Mouse (Mus musculus) embryonic facial prominence, embryonic 13.5 days (tissue): ENCODE results near the gene Olfr629. TPM values are rescaled to one million over a fixed set of nuclear protein-coding genes. Genes with fewer than 3 reads are reported as not detected.
"Not testable (repeated sequence)": the region's sequence is repeated elsewhere in the genome, so short reads cannot be mapped to it uniquely, and the experiment has no call there.

Experiments used
- ATAC-seq: fragments of 200-750 bp; cut with Nextera tagmentation; 2 replicates; pipeline ENCODE4 v1.8.0; 2017; ENCODE audit warnings: low read depth; ENCODE audit not compliant: insufficient number of reproducible peaks, insufficient read depth, low FRiP score, low TSS enrichment
- H3K27ac ChIP-seq: fragments of 300-500 bp; sonication (generic); 2 replicates; pipeline ENCODE4 v1.5.1; 2015; ENCODE audit warnings: moderate library complexity, mild to moderate bottlenecking, inconsistent platforms
- H3K27me3 ChIP-seq: fragments of 300-500 bp; sonication (generic); 2 replicates; pipeline ENCODE4 v1.6.1; 2015; ENCODE audit warnings: mild to moderate bottlenecking, inconsistent platforms
- H3K36me3 ChIP-seq: fragments of 300-500 bp; sonication (generic); 2 replicates; pipeline ENCODE4 v1.6.1; 2015; ENCODE audit warnings: mild to moderate bottlenecking, inconsistent platforms
- H3K4me1 ChIP-seq: fragments of 300-500 bp; sonication (generic); 2 replicates; pipeline ENCODE4 v1.6.1; 2015; ENCODE audit warnings: inconsistent platforms
- H3K4me2 ChIP-seq: fragments of 300-500 bp; sonication (generic); 2 replicates; pipeline ENCODE4 v1.6.1; 2015; ENCODE audit warnings: moderate library complexity, mild to moderate bottlenecking, inconsistent platforms
- H3K4me3 ChIP-seq: fragments of 300-500 bp; sonication (generic); 2 replicates; pipeline ENCODE4 v1.5.1; 2015; ENCODE audit warnings: mild to moderate bottlenecking, inconsistent platforms
- H3K9ac ChIP-seq: fragments of 300-500 bp; sonication (generic); 2 replicates; pipeline ENCODE4 v1.6.1; 2015; ENCODE audit warnings: mild to moderate bottlenecking, inconsistent platforms
- H3K9me3 ChIP-seq: fragments of 300-500 bp; sonication (generic); 2 replicates; pipeline ENCODE4 v1.6.1; 2016; ENCODE audit warnings: inconsistent platforms
- WGBS: fragments of 180-500 bp; shearing (Covaris S2); methylation state at CpG from one replicate; pipeline ENCODE4 v1.1.7; 2015; ENCODE audit warnings: mixed read lengths; 5-methylcytosine and 5-hydroxymethylcytosine counted together
- polyA plus RNA-seq: library from polyadenylated mRNA; unstranded; fragments of >200 nt; fragmentation: Nextera tagmentation; extraction: Ambion mirVana; gene quantifications from 2 replicates; pipeline ENCODE4 v1.2.1, GENCODE M21; 2015

Gene Olfr629
- polyA plus RNA-seq, result not detected in 2 replicates

GRCm38 (mm10) chr7:103744843-103745242, at the start of gene Olfr629:
Gene Olfr629, minus strand, starts transcription at chr7:103744943.
- Histone ChIP-seq H3K9me3 (no peaks in the 10 kb centered on the region), H3K36me3 (no peaks in the 10 kb centered on the region), H3K27me3 (no peaks in the 10 kb centered on the region), H3K9ac (no peak within 1 kb of the TSS), H3K4me2 (no peak within 1 kb of the TSS), H3K27ac (no peak within 1 kb of the TSS), H3K4me3 (no peak within 1 kb of the TSS), H3K4me1 (no peaks in the 10 kb centered on the region)
- 74% methylated on average over 2 of the region's 2 CpGs for WGBS
- ATAC-seq, result no peak

GRCm38 (mm10) chr7:103792669-103793388, 48.1 kb upstream of the Olfr629 start:
- WGBS, result 26% methylated on average over 4 of the region's 4 CpGs
- no peaks in the 10 kb centered on the region for H3K4me1 ChIP-seq
- H3K4me3 ChIP-seq, result no peak overlapping the region
- no peaks in the 10 kb centered on the region for H3K9me3 ChIP-seq
- no peak overlapping the region for H3K4me2 ChIP-seq
- H3K27me3 ChIP-seq, result no peaks in the 10 kb centered on the region
- no peak overlapping the region for H3K9ac ChIP-seq
- no peaks in the 10 kb centered on the region for H3K36me3 ChIP-seq
- ATAC-seq, result no peak
- no peak overlapping the region for H3K27ac ChIP-seq

- Histone ChIP-seq H3K27ac (no peak within 1 kb of the TSS), H3K27me3 (no peaks in the 10 kb centered on the region), H3K4me2 (no peak within 1 kb of the TSS), H3K36me3 (no peaks in the 10 kb centered on the region), H3K9ac (no peak within 1 kb of the TSS), H3K4me1 (no peaks in the 10 kb centered on the region), H3K9me3 (no peaks in the 10 kb centered on the region), H3K4me3 (no peak within 1 kb of the TSS)
- no peak for ATAC-seq
- WGBS, result 67% methylated on average over 3 of the region's 3 CpGs
These were observed 47.0 kb upstream of the Olfr629 start, which contains the start of gene Olfr67 for GRCm38 (mm10) chr7:103791721-103792120. Gene Olfr67, minus strand, starts transcription at chr7:103791821.

GRCm38 (mm10) chr7:103779598-103779997, 34.9 kb upstream of the Olfr629 start, which contains the start of gene Olfr68:
Gene Olfr68, minus strand, starts transcription at chr7:103779698.
- no peaks in the 10 kb centered on the region for H3K4me1 ChIP-seq
- no peaks in the 10 kb centered on the region for H3K9me3 ChIP-seq
- no peak within 1 kb of the TSS for H3K4me3 ChIP-seq
- H3K27ac ChIP-seq, result no peak within 1 kb of the TSS
- WGBS, result 79% methylated on average over 3 of the region's 3 CpGs
- ATAC-seq, result no peak
- no peak within 1 kb of the TSS for H3K4me2 ChIP-seq
- no peaks in the 10 kb centered on the region for H3K36me3 ChIP-seq
- no peaks in the 10 kb centered on the region for H3K27me3 ChIP-seq
- H3K9ac ChIP-seq, result no peak within 1 kb of the TSS

GRCm38 (mm10) chr7:103777652-103778051, 32.9 kb upstream of the Olfr629 start:
- not testable (repeated sequence) for H3K9me3 ChIP-seq, H3K4me3 ChIP-seq, ATAC-seq, H3K4me2 ChIP-seq, H3K27me3 ChIP-seq, H3K9ac ChIP-seq, H3K4me1 ChIP-seq, H3K27ac ChIP-seq, H3K36me3 ChIP-seq
- WGBS, result 74% methylated on average over 4 of the region's 4 CpGs

GRCm38 (mm10) chr7:103771494-103771893, 26.8 kb upstream of the Olfr629 start, which contains the start of gene Olfr69:
Gene Olfr69, minus strand, starts transcription at chr7:103771594.
- WGBS, result 71% methylated on average over 2 of the region's 2 CpGs
- no peaks in the 10 kb centered on the region for H3K36me3 ChIP-seq
- H3K27ac ChIP-seq, result no peak within 1 kb of the TSS
- no peaks in the 10 kb centered on the region for H3K9me3 ChIP-seq
- no peak for ATAC-seq
- no peaks in the 10 kb centered on the region for H3K4me1 ChIP-seq
- no peak within 1 kb of the TSS for H3K4me3 ChIP-seq
- no peak within 1 kb of the TSS for H3K4me2 ChIP-seq
- H3K9ac ChIP-seq, result no peak within 1 kb of the TSS
- H3K27me3 ChIP-seq, result no peaks in the 10 kb centered on the region

- H3K4me2 ChIP-seq, H3K4me3 ChIP-seq, H3K4me1 ChIP-seq, H3K9me3 ChIP-seq, H3K9ac ChIP-seq, H3K27ac ChIP-seq, H3K36me3 ChIP-seq, ATAC-seq, H3K27me3 ChIP-seq: not testable (repeated sequence)
- WGBS, result 81% methylated on average over 6 of the region's 6 CpGs
These were observed 22.9 kb upstream of the Olfr629 start for GRCm38 (mm10) chr7:103767687-103768086.

- WGBS, result 86% methylated on average over 6 of the region's 6 CpGs
- not testable (repeated sequence) for H3K4me3 ChIP-seq, H3K4me2 ChIP-seq, H3K36me3 ChIP-seq, H3K27me3 ChIP-seq, H3K9me3 ChIP-seq, H3K27ac ChIP-seq, H3K9ac ChIP-seq, H3K4me1 ChIP-seq, ATAC-seq
These were observed 17.5 kb upstream of the Olfr629 start for GRCm38 (mm10) chr7:103762212-103762611.

- Histone ChIP-seq H3K4me2 (no peak within 1 kb of the TSS), H3K36me3 (no peaks in the 10 kb centered on the region), H3K4me1 (no peaks in the 10 kb centered on the region), H3K9ac (no peak within 1 kb of the TSS), H3K27ac (no peak within 1 kb of the TSS), H3K27me3 (no peaks in the 10 kb centered on the region), H3K4me3 (no peak within 1 kb of the TSS), H3K9me3 (no peaks in the 10 kb centered on the region)
- 41% methylated on average over 2 of the region's 2 CpGs for WGBS
- no peak for ATAC-seq
These were observed 12.5 kb upstream of the Olfr629 start, which contains the start of gene Olfr630 for GRCm38 (mm10) chr7:103757233-103757632. Gene Olfr630, minus strand, starts transcription at chr7:103757333.

GRCm38 (mm10) chr7:103730074-103730473, 14.7 kb downstream of the Olfr629 start, which contains the start of gene Olfr628:
Gene Olfr628, plus strand, starts transcription at chr7:103730374.
- no peak within 1 kb of the TSS for H3K4me3 ChIP-seq
- WGBS, result 96% methylated on average over 1 of the region's 1 CpGs
- H3K4me2 ChIP-seq, result no peak within 1 kb of the TSS
- H3K4me1 ChIP-seq, result no peaks in the 10 kb centered on the region
- no peak within 1 kb of the TSS for H3K9ac ChIP-seq
- no peaks in the 10 kb centered on the region for H3K36me3 ChIP-seq
- no peaks in the 10 kb centered on the region for H3K9me3 ChIP-seq
- no peak for ATAC-seq
- H3K27ac ChIP-seq, result no peak within 1 kb of the TSS
- H3K27me3 ChIP-seq, result no peaks in the 10 kb centered on the region

- not testable (repeated sequence) for H3K9ac ChIP-seq, H3K27me3 ChIP-seq, H3K9me3 ChIP-seq, H3K36me3 ChIP-seq, H3K4me2 ChIP-seq, H3K4me3 ChIP-seq, H3K4me1 ChIP-seq, ATAC-seq, H3K27ac ChIP-seq
- WGBS, result 82% methylated on average over 1 of the region's 1 CpGs
These were observed 28.3 kb downstream of the Olfr629 start for GRCm38 (mm10) chr7:103716398-103716797.

- Histone ChIP-seq H3K27ac (no peak within 1 kb of the TSS), H3K27me3 (no peaks in the 10 kb centered on the region), H3K36me3 (no peaks in the 10 kb centered on the region), H3K4me2 (no peak within 1 kb of the TSS), H3K4me3 (no peak within 1 kb of the TSS), H3K9me3 (no peaks in the 10 kb centered on the region), H3K9ac (no peak within 1 kb of the TSS), H3K4me1 (no peaks in the 10 kb centered on the region)
- no peak for ATAC-seq
These were observed 30.4 kb downstream of the Olfr629 start, which contains the start of gene Olfr243 for GRCm38 (mm10) chr7:103714371-103714770. Gene Olfr243, plus strand, starts transcription at chr7:103714671.
